Mouse (Mus musculus): ENCODE measurements around the gene Cemip. TPM values are rescaled to one million over a fixed set of nuclear protein-coding genes. Genes with fewer than 3 reads are reported as not detected.
A peak's percentile ranks its signal among the peaks of the same experiment; 100 is the strongest.

Cemip gene
- total and polyA plus RNA-seq, 2 experiments from 2014 or later = 0.37 to 2.9 TPM

- Histone ChIP-seq H3K9ac (replicated peaks; ENCODE audit: low read depth, low read length) (no peak overlapping the region), H3K4me2 (ENCODE audit: low read depth, low read length) (no peak overlapping the region), H3K4me3 (ENCODE audit: low read depth, low read length) (no peak overlapping the region), H3K9me3 (replicated peaks; ENCODE audit: control insufficient read depth, low read length) (no peaks in the 10 kb centered on the region), H3K36me3 (replicated peaks; ENCODE audit: control insufficient read depth, insufficient read depth, low read length) (no peaks in the 10 kb centered on the region), H3K27me3 (ENCODE audit: control insufficient read depth, insufficient read depth, low read length) (no peaks in the 10 kb centered on the region), H3K4me1 (ENCODE audit: control insufficient read depth, insufficient read depth) (peaks cover 19% of the 10 kb centered on the region; the same call in 1 of the 2 replicates), H3K27ac (ENCODE audit: low read depth) (no peak overlapping the region)
- 79% methylated on average over 9 of the region's 9 CpGs for WGBS
- TF ChIP-seq CTCF (IDR thresholded peaks at IDR 0.05; ENCODE audit: low read depth) (no peak), EP300 (IDR thresholded peaks at IDR 0.05; ENCODE audit: low read depth) (no peak)
- ATAC-seq (ENCODE audit: insufficient read depth, low read depth) (no peak), DNase-seq (ENCODE audit: low spot score) (no peak)
Measured at GRCm38 (mm10) chr7:83952511-83952910, 133.8 kb downstream of the Cemip start.

GRCm38 (mm10) chr7:83951327-83951726 lies 135.0 kb downstream of the Cemip start:
- WGBS = 72% methylated on average over 14 of the region's 14 CpGs
- H3K36me3 ChIP-seq (replicated peaks; ENCODE audit: control insufficient read depth, insufficient read depth, low read length) = no peaks in the 10 kb centered on the region
- H3K4me1 ChIP-seq (ENCODE audit: control insufficient read depth, insufficient read depth) = peaks cover 19% of the 10 kb centered on the region; the same call in 1 of the 2 replicates
- H3K9ac ChIP-seq (replicated peaks; ENCODE audit: low read depth, low read length) = no peak overlapping the region
- DNase-seq (ENCODE audit: low spot score) = no peak
- no peak overlapping the region for H3K27ac ChIP-seq (ENCODE audit: low read depth)
- H3K27me3 ChIP-seq (ENCODE audit: control insufficient read depth, insufficient read depth, low read length) = no peaks in the 10 kb centered on the region
- ATAC-seq (ENCODE audit: insufficient read depth, low read depth) = no peak
- no peak overlapping the region for H3K4me3 ChIP-seq (ENCODE audit: low read depth, low read length)
- no peaks in the 10 kb centered on the region for H3K9me3 ChIP-seq (replicated peaks; ENCODE audit: control insufficient read depth, low read length)
- no peak for TF ChIP-seq EP300 (IDR thresholded peaks at IDR 0.05; ENCODE audit: low read depth)
- no peak for TF ChIP-seq CTCF (IDR thresholded peaks at IDR 0.05; ENCODE audit: low read depth)
- H3K4me2 ChIP-seq (ENCODE audit: low read depth, low read length) = no peak overlapping the region

- TF ChIP-seq EP300 (IDR thresholded peaks at IDR 0.05; ENCODE audit: low read depth) = no peak
- no peak for TF ChIP-seq CTCF (IDR thresholded peaks at IDR 0.05; ENCODE audit: low read depth)
- WGBS = 29% methylated on average over 6 of the region's 6 CpGs
- H3K27ac ChIP-seq (ENCODE audit: low read depth) = no peak overlapping the region
- peaks cover 21% of the 10 kb centered on the region for H3K4me1 ChIP-seq (ENCODE audit: control insufficient read depth, insufficient read depth)
- H3K36me3 ChIP-seq (replicated peaks; ENCODE audit: control insufficient read depth, insufficient read depth, low read length) = no peaks in the 10 kb centered on the region
- H3K9ac ChIP-seq (replicated peaks; ENCODE audit: low read depth, low read length) = no peak overlapping the region
- no peak overlapping the region for H3K4me2 ChIP-seq (ENCODE audit: low read depth, low read length)
- no peaks in the 10 kb centered on the region for H3K27me3 ChIP-seq (ENCODE audit: control insufficient read depth, insufficient read depth, low read length)
- no peak overlapping the region for H3K4me3 ChIP-seq (ENCODE audit: low read depth, low read length)
- DNase-seq (ENCODE audit: low spot score) (peak; percentile 28), ATAC-seq (ENCODE audit: insufficient read depth, low read depth) (peak; percentile 57)
- H3K9me3 ChIP-seq (replicated peaks; ENCODE audit: control insufficient read depth, low read length) = no peaks in the 10 kb centered on the region
Measured at GRCm38 (mm10) chr7:83949662-83950061, 136.6 kb downstream of the Cemip start.

- peak overlapping the region; percentile 47 for H3K27ac ChIP-seq (ENCODE audit: low read depth)
- no peak for TF ChIP-seq CTCF (IDR thresholded peaks at IDR 0.05; ENCODE audit: low read depth)
- TF ChIP-seq EP300 (IDR thresholded peaks at IDR 0.05; ENCODE audit: low read depth) = no peak
- no peak overlapping the region for H3K9ac ChIP-seq (replicated peaks; ENCODE audit: low read depth, low read length)
- H3K27me3 ChIP-seq (ENCODE audit: control insufficient read depth, insufficient read depth, low read length) = no peaks in the 10 kb centered on the region
- H3K4me1 ChIP-seq (ENCODE audit: control insufficient read depth, insufficient read depth) = peaks cover 25% of the 10 kb centered on the region
- 44% methylated on average over 7 of the region's 7 CpGs for WGBS
- DNase-seq (ENCODE audit: low spot score) (peak; percentile 17), ATAC-seq (ENCODE audit: insufficient read depth, low read depth) (peak; percentile 56)
- H3K4me3 ChIP-seq (ENCODE audit: low read depth, low read length) = no peak overlapping the region
- H3K9me3 ChIP-seq (replicated peaks; ENCODE audit: control insufficient read depth, low read length) = no peaks in the 10 kb centered on the region
- no peaks in the 10 kb centered on the region for H3K36me3 ChIP-seq (replicated peaks; ENCODE audit: control insufficient read depth, insufficient read depth, low read length)
- H3K4me2 ChIP-seq (ENCODE audit: low read depth, low read length) = no peak overlapping the region
Measured at GRCm38 (mm10) chr7:83948743-83949142, 137.6 kb downstream of the Cemip start.

- H3K4me3 ChIP-seq (ENCODE audit: low read depth, low read length) = no peak overlapping the region
- no peaks in the 10 kb centered on the region; the same call in 1 of the 2 replicates for H3K27me3 ChIP-seq (ENCODE audit: control insufficient read depth, insufficient read depth, low read length)
- H3K36me3 ChIP-seq (replicated peaks; ENCODE audit: control insufficient read depth, insufficient read depth, low read length) = no peaks in the 10 kb centered on the region
- peaks cover 6% of the 10 kb centered on the region for H3K4me1 ChIP-seq (ENCODE audit: control insufficient read depth, insufficient read depth)
- DNase-seq (ENCODE audit: low spot score) (no peak), ATAC-seq (ENCODE audit: insufficient read depth, low read depth) (no peak)
- no peak for TF ChIP-seq CTCF (IDR thresholded peaks at IDR 0.05; ENCODE audit: low read depth)
- TF ChIP-seq EP300 (IDR thresholded peaks at IDR 0.05; ENCODE audit: low read depth) = no peak
- H3K9ac ChIP-seq (replicated peaks; ENCODE audit: low read depth, low read length) = no peak overlapping the region
- no peak overlapping the region for H3K27ac ChIP-seq (ENCODE audit: low read depth)
- H3K4me2 ChIP-seq (ENCODE audit: low read depth, low read length) = no peak overlapping the region
- no peaks in the 10 kb centered on the region; the same call in 1 of the 2 replicates for H3K9me3 ChIP-seq (replicated peaks; ENCODE audit: control insufficient read depth, low read length)
- 55% methylated on average over 8 of the region's 8 CpGs for WGBS
Measured at GRCm38 (mm10) chr7:83941701-83942101, 144.6 kb downstream of the Cemip start.

- Histone ChIP-seq H3K36me3 (replicated peaks; ENCODE audit: control insufficient read depth, insufficient read depth, low read length) (no peaks in the 10 kb centered on the region), H3K4me1 (ENCODE audit: control insufficient read depth, insufficient read depth) (peaks cover 6% of the 10 kb centered on the region), H3K27ac (ENCODE audit: low read depth) (no peak overlapping the region), H3K9me3 (replicated peaks; ENCODE audit: control insufficient read depth, low read length) (no peaks in the 10 kb centered on the region; the same call in 1 of the 2 replicates), H3K4me3 (ENCODE audit: low read depth, low read length) (no peak overlapping the region), H3K27me3 (ENCODE audit: control insufficient read depth, insufficient read depth, low read length) (no peaks in the 10 kb centered on the region; the same call in 1 of the 2 replicates), H3K4me2 (ENCODE audit: low read depth, low read length) (no peak overlapping the region), H3K9ac (replicated peaks; ENCODE audit: low read depth, low read length) (no peak overlapping the region)
- ATAC-seq (ENCODE audit: insufficient read depth, low read depth) = no peak
- 72% methylated on average over 2 of the region's 2 CpGs for WGBS
- DNase-seq (ENCODE audit: low spot score) = no peak
- TF ChIP-seq EP300 (IDR thresholded peaks at IDR 0.05; ENCODE audit: low read depth) (no peak), CTCF (IDR thresholded peaks at IDR 0.05; ENCODE audit: low read depth) (no peak)
Measured at GRCm38 (mm10) chr7:83940136-83940535, 146.2 kb downstream of the Cemip start.
